Mouse (Mus musculus): ENCODE data around the gene Bnip3.

Gene Bnip3

GRCm38 (mm10) chr7:138843421-138843820, 65.9 kb downstream of the Bnip3 start:
- no peak for DNase-seq

DNA sequence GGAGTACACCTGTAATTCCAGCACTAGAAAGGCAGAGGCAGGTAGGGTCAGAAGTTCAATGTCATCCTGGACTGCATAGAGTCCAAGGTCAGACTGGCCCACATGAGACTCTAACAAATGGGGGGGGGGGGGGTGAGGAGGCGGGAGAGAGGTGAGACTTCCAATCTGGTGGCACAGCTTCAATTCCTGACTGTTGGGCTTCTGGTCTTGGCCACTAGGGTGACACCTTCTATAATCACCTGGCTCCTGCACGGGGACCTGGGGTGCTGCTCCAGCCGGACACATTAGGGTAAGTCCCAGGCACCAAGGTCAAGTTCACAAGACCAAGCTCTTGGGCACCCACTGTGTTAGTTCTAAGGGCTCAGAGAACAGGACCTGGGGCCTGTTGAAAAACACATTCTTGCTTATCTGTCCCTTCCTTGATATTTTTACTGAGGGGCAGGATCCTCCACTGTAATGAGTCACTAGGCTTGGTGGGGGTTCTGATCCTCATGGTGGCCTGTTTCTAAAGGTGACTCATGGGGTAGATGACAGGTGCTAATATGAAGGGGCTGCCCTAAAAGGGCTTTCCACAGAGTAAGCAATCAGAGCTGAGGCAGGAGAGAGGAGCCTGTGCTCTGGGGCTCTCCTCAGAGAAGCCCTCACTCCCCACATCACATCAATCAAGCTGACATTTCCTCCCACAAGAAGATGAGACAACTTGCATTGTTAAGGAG, 67.7 kb downstream of the Bnip3 start:
- DNase-seq, result no peak
